Mouse (Mus musculus) liver, embryonic 14.5 days (tissue): ENCODE results near the gene Hist2h2aa2. TPM values are rescaled to one million over a fixed set of nuclear protein-coding genes. Genes with fewer than 3 reads are reported as not detected.
"Not testable (repeated sequence)": the region's sequence is repeated elsewhere in the genome, so short reads cannot be mapped to it uniquely, and the experiment has no call there.

Source experiments
- ATAC-seq: fragments of 200-750 bp; cut with Nextera tagmentation; 2 replicates; pipeline ENCODE4 v1.8.0; 2017; ENCODE audit warnings: moderate number of reproducible peaks, mild to moderate bottlenecking, moderate library complexity; ENCODE audit not compliant: insufficient read depth
- DNase-seq, 3 experiments: peaks; one replicate each; pipeline ENCODE4 v3.0.0-alpha.2; 2012 to 2013; ENCODE audit warnings: low read depth in 3 of 3, low spot score in 3 of 3
- H3K27ac ChIP-seq: fragments of 300-500 bp; sonication (generic); 2 replicates; pipeline ENCODE4 v1.5.1; 2014; ENCODE audit warnings: moderate library complexity, mild to moderate bottlenecking, control low read depth, inconsistent platforms
- H3K27me3 ChIP-seq: fragments of 300-500 bp; sonication (generic); 2 replicates; pipeline ENCODE4 v1.6.1; 2014; ENCODE audit warnings: mild to moderate bottlenecking, low read length, moderate library complexity; ENCODE audit not compliant: control insufficient read depth, insufficient read depth
- H3K36me3 ChIP-seq: fragments of 300-500 bp; sonication (generic); replicated peaks from 2 replicates; pipeline ENCODE4 v1.6.1; 2014; ENCODE audit warnings: low read depth; ENCODE audit not compliant: control insufficient read depth, insufficient read depth
- H3K4me1 ChIP-seq, 2 experiments: fragments of 200-500 bp in 1 of 2; fragments of 300-500 bp in 1 of 2; sonication (generic) in 1 of 2; replicated peaks; 2 replicates each; pipeline ENCODE4 v1.6.1; 2012 to 2014; ENCODE audit warnings: antibody characterized with exemption in 1 of 2, inconsistent platforms in 1 of 2, low read length in 1 of 2; ENCODE audit not compliant: control insufficient read depth in 2 of 2, insufficient read depth in 2 of 2
- H3K4me2 ChIP-seq: fragments of 300-500 bp; sonication (generic); 2 replicates; pipeline ENCODE4 v1.6.1; 2014; ENCODE audit warnings: low read depth, mild to moderate bottlenecking, control low read depth, moderate library complexity
- H3K4me3 ChIP-seq, 2 experiments: fragments of 200-500 bp in 1 of 2; fragments of 300-500 bp in 1 of 2; sonication (generic) in 1 of 2; 2 replicates each; pipeline ENCODE4 v1.5.1; 2012 to 2014; ENCODE audit warnings: low read depth in 2 of 2, low read length in 2 of 2, mild to moderate bottlenecking in 2 of 2, control low read depth in 1 of 2, inconsistent platforms in 1 of 2, moderate library complexity in 1 of 2; ENCODE audit not compliant: insufficient read depth in 1 of 2
- H3K9ac ChIP-seq: fragments of 300-500 bp; sonication (generic); replicated peaks from 2 replicates; pipeline ENCODE4 v1.6.1; 2014; ENCODE audit warnings: mild to moderate bottlenecking, control low read depth, moderate library complexity
- H3K9me3 ChIP-seq: fragments of 300-500 bp; sonication (generic); 2 replicates; pipeline ENCODE4 v1.6.1; 2016; ENCODE audit warnings: low read length, mixed read lengths; ENCODE audit not compliant: control insufficient read depth
- CTCF ChIP-seq: IDR thresholded peaks from 2 replicates; pipeline ENCODE4 v1.5.1; 2016; ENCODE audit warnings: antibody characterized with exemption, low read depth, control low read depth
- EP300 ChIP-seq: IDR thresholded peaks from 2 replicates; pipeline ENCODE4 v1.6.1; 2016; ENCODE audit warnings: antibody characterized with exemption, low read depth
- WGBS: fragments of 180-500 bp; shearing (Covaris S2); extraction: QIAGEN DNeasy Blood & Tissue Kit; methylation state at CpG from one replicate; pipeline ENCODE4 v1.1.7; 2014; ENCODE audit not compliant: insufficient replicate concordance; 5-methylcytosine and 5-hydroxymethylcytosine counted together
- polyA plus RNA-seq, 2 experiments: library from polyadenylated mRNA; depleted of rRNA in 1 of 2; stranded (reverse) in 1 of 2; unstranded in 1 of 2; fragments of >200 nt; fragmentation: Nextera tagmentation in 1 of 2; extraction: Ambion mirVana in 1 of 2; gene quantifications; 2 replicates each; pipeline versions ENCODE4 v1.2.1 to v1.2.3; 2012 to 2014

Gene Hist2h2aa2
- polyA plus RNA-seq, 2 experiments, result 32.9 to 34.2 TPM

GRCm38 (mm10) chr3:96199731-96200130 is 40.3 kb downstream of the Hist2h2aa2 start:
- TF ChIP-seq EP300, result no peak
- no peak for TF ChIP-seq CTCF
- Histone ChIP-seq H3K4me1 (peaks cover 13 to 22% of the 10 kb centered on the region in 2 experiments), H3K27me3 (no peaks in the 10 kb centered on the region), H3K27ac (no peak overlapping the region), H3K4me3 (no peak overlapping the region), H3K4me2 (no peak overlapping the region), H3K9me3 (no peaks in the 10 kb centered on the region), H3K36me3 (no peaks in the 10 kb centered on the region), H3K9ac (no peak overlapping the region)
- no peak for DNase-seq
- 41% methylated on average over 2 of the region's 2 CpGs for WGBS
- ATAC-seq, result no peak

GRCm38 (mm10) chr3:96198601-96199251 is 41.4 kb downstream of the Hist2h2aa2 start:
- H3K9ac ChIP-seq, ATAC-seq, DNase-seq, H3K36me3 ChIP-seq, H3K4me3 ChIP-seq, H3K27ac ChIP-seq, H3K9me3 ChIP-seq, H3K27me3 ChIP-seq: not testable (repeated sequence)
- Histone ChIP-seq H3K4me2 (peak overlapping the region; percentile 35), H3K4me1 (peaks cover 13 to 22% of the 10 kb centered on the region in 2 experiments)
- 17% methylated on average over 6 of the region's 8 CpGs for WGBS

GRCm38 (mm10) chr3:96198181-96198580 is 41.9 kb downstream of the Hist2h2aa2 start:
- Histone ChIP-seq H3K9ac (peak overlapping the region; percentile 94), H3K4me2 (peak overlapping the region; percentile 97), H3K9me3 (no peaks in the 10 kb centered on the region), H3K36me3 (no peaks in the 10 kb centered on the region), H3K4me3 (peak overlapping the region; percentile 33 to 70), H3K27me3 (no peaks in the 10 kb centered on the region), H3K4me1 (peaks cover 13 to 22% of the 10 kb centered on the region in 2 experiments), H3K27ac (peak overlapping the region; percentile 77)
- DNase-seq (peak in 1 of 3 experiments; percentile 45), ATAC-seq (peak; percentile 42; the same call in 1 of the 2 replicates)
- WGBS, result 3% methylated on average over 6 of the region's 6 CpGs
- TF ChIP-seq CTCF (no peak), EP300 (no peak)

- Histone ChIP-seq H3K9me3 (no peaks in the 10 kb centered on the region), H3K4me2 (peak overlapping the region; percentile 97), H3K27me3 (no peaks in the 10 kb centered on the region; the same call in 1 of the 2 replicates), H3K9ac (peak overlapping the region; percentile 94), H3K36me3 (no peaks in the 10 kb centered on the region), H3K4me1 (peaks cover 13 to 22% of the 10 kb centered on the region in 2 experiments), H3K4me3 (peak overlapping the region; percentile 64 to 70), H3K27ac (peak overlapping the region; percentile 77)
- TF ChIP-seq EP300 (no peak), CTCF (peak; percentile 35; the same call in 1 of the 2 replicates)
- peak; percentile 74 to 76 (median 75) for DNase-seq
- peak; percentile 90 for ATAC-seq
- under 1% methylated on average over 50 of the region's 50 CpGs for WGBS
Measured at GRCm38 (mm10) chr3:96197129-96197749, 42.8 kb downstream of the Hist2h2aa2 start.

- ATAC-seq, result no peak
Measured at GRCm38 (mm10) chr3:96196437-96197128, 43.5 kb downstream of the Hist2h2aa2 start.

More at GRCm38 (mm10) chr3:96196437-96197128, 43.5 kb downstream of the Hist2h2aa2 start:
- 17% methylated on average over 27 of the region's 27 CpGs for WGBS
- H3K9me3 ChIP-seq, result no peaks in the 10 kb centered on the region
- peak overlapping the region; percentile 77 for H3K27ac ChIP-seq
- no peaks in the 10 kb centered on the region; the same call in 1 of the 2 replicates for H3K27me3 ChIP-seq
- peaks cover 13 to 22% of the 10 kb centered on the region in 2 experiments for H3K4me1 ChIP-seq
- no peaks in the 10 kb centered on the region for H3K36me3 ChIP-seq
- H3K9ac ChIP-seq, result peak overlapping the region; percentile 94
- no peak for DNase-seq
- H3K4me2 ChIP-seq, result peak overlapping the region; percentile 97
- H3K4me3 ChIP-seq, result peak overlapping the region; percentile 64 to 70
- TF ChIP-seq EP300, result no peak
- TF ChIP-seq CTCF, result no peak; the same call in 1 of the 2 replicates
